Mouse (Mus musculus): Measurements from ENCODE around the gene Luc7l3.

DNA sequence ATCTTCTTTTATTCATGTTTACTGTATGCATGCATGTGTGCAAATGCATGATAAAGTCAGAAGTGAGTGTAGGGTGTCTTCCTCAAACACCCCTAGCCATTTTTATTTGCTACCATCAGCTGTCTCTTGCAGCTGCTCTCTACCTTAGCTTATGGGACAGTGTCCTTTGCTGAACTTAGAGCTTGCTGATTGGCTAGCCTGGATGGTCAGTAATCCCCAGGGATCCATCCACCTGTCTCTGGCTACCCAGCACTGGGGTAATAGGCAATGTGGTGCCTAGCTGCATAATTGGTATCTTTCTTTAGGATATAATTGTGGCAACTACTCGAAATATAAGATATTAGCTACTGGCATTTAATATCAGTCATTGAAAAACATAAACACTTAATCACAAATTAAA, 9.1 kb downstream of the Luc7l3 start:
- TF ChIP-seq CTCF (IDR thresholded peaks at IDR 0.05; ENCODE audit: low read depth, low read length) (no peak), GATA1 (IDR thresholded peaks at IDR 0.05; ENCODE audit: borderline replicate concordance, low read length) (no peak), POLR2AphosphoS5 (IDR thresholded peaks at IDR 0.05; ENCODE audit: insufficient replicate concordance, low read depth, low read length) (no peak), TAL1 (conservative IDR thresholded peaks at IDR 0.05; ENCODE audit: low read depth, low read length) (no peak), GATA2 (IDR thresholded peaks at IDR 0.05; ENCODE audit: borderline replicate concordance, low read depth, low read length) (no peak)

All from G1E (cell line).